Mouse (Mus musculus): Measurements from ENCODE around the gene Pip4k2a.

GRCm38 (mm10) chr2:18906421-18907084 lies 91.4 kb downstream of the Pip4k2a start:
- TF ChIP-seq GATA1 (IDR thresholded peaks at IDR 0.05; ENCODE audit: borderline replicate concordance, low read length) (no peak), FLI1 (IDR thresholded peaks at IDR 0.05; ENCODE audit: low read length) (no peak)

Measured in megakaryocyte, embryonic 14.5 days (primary cell).